Mouse (Mus musculus) induced T-regulatory cell, adult 2 months (primary cell): ENCODE data around the gene Dut.

ENCODE experiments used
- DNase-seq: peaks from one replicate; pipeline ENCODE4 v3.0.0-alpha.2; 2012; ENCODE audit warnings: low read depth

Dut gene

DNA sequence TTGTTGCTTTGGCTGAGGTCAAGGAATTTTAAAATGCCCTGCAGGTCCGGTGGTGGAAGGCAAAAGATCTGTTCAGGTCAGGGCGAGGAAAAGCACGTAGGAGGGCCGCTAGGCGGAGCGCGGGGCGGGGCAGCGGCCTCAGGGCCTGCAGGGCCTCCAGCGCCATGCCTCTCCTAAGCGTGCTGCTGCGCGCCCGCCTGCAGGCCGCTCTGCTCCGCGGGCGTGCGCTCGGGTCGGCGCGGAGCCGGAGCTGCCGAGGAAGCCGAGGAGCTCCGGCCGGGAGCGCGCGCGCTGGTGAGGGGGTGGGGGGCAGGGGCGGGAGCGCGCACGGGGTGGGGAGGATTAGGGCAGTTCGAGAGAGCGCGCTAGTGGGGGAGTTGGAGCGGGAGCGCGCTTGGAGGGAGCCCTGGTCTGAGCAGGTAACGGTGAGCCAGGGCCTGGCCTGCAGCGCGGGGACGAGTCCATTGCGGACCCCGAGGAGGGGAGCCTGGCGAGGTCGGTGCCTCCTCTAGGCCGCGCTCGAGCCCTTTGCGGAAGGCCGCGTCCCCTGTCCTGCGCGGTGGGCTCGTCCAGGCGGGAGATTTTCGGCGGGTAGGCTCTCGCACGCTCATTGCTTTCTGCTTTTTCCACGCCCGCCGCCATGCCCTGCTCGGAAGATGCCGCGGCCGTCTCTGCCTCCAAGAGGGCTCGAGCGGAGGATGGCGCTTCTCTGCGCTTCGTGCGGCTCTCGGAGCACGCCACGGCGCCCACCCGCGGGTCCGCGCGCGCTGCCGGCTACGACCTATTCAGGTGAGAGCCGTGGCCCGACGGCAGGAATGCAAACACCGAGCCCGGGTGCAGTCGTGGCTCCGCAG is at the start of gene Dut:
Dut (plus strand) TSS at position 83 of the 854 bp plus-strand sequence.
- DNase-seq: peak; percentile 95

GRCm38 (mm10) chr2:125208894-125209596 is 37.9 kb upstream of the Dut start:
- no peak for DNase-seq

- no peak for DNase-seq
Measured at GRCm38 (mm10) chr2:125211831-125212510, 35.0 kb upstream of the Dut start.

DNA sequence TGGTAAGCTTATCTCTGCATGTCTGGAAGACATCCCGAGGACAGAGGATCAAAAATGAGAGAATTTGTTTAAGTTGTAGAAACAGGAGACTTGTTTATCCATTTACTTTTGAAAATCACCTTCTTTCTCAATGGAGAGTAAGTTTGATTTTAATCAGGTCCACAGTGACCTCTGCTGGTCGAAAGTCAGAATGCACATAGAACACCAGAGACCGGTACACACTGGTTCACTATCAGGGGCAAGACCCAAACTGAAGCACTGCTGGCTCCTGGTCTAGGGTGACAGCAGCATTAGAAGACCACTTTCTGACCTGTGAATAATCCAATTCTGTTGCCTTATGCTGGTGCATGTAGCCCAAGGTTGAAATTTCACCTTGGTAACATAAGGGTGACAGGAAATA is 32.4 kb upstream of the Dut start:
- peak; percentile 75 for DNase-seq

DNA sequence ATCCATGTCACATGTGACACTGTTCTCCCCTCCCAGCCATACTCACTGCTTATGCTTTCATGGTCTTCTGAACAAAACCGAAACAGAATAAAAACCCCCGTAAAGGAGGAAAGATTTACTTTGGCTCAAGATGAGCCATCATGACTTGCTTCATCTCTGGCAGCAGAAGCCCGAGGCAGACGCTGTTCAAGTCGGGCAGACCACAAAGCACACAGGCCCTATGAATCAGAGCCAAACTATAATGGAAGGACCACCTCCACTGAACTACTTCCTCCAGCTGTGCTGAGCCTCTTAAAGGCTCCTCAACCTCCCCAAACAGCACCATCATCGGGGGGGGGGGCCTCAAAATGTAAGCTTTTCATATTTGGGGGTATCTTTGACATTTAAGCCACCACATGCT is 29.7 kb upstream of the Dut start:
- no peak for DNase-seq

GRCm38 (mm10) chr2:125218566-125218965 is 28.4 kb upstream of the Dut start:
- no peak for DNase-seq

DNA sequence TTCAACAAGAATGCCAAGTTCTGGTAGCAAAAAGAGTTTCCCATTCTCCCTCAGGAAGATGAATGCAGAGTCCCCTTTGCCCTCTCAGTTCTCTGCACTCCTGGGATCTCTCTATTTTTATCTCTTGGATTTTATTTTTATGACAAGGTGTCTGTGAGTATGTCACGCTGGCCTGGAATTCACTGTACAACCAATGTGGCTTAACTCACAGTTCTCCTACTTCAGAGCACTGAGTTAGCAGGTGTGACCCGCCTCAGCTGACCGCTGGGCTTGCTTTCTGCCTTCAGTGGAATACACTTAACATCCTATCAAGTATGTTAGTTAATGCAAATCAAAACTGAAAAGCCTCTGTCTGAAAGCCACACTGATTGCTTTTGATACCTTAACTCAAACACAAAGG is 27.7 kb upstream of the Dut start:
- DNase-seq: no peak

GRCm38 (mm10) chr2:125221673-125222072 is 25.3 kb upstream of the Dut start:
- no peak for DNase-seq

DNA sequence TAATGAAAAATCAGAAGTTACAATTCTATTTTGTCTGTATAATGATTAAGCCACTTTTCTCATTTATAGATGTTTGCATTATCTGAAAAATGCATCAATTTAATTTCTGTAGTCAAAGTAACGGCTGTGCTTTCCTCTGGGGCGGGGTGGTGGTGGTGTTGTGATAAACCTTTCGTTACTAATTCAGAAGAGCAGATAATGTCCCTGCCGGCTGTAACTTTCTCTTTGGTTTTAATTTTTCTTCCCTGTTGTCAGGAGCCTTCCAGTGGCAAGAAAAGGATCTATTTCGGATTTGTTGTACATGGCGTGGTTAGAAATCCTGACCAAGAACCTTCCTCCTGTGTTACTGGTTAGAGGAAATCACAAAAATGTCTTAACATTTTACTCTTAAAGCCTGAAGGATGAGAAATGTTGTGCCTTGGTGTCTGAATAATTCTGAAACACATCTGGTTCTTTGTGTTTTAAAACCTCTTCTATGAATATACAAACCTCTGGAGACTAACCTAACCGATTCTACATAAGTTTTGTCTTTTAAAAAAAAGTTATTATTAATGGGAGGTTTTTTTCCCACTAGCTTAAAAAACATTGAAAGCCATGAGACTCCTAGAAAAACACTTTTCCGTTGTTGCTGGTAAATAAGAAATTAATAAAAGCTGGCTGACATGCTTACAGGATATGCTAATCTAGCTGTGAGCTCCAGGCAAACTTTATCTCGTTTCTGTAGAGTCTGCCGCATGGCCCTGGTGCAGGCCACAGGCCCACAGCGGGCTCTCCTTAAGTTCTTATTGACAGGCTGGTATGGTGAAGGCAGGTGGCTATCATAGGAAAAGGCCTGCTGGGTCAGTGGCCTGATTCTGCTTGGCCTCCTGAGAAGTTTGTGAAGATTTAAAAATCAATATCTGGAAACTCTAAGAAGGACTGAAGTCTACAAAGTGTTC is 18.2 kb upstream of the Dut start:
- no peak for DNase-seq

DNA sequence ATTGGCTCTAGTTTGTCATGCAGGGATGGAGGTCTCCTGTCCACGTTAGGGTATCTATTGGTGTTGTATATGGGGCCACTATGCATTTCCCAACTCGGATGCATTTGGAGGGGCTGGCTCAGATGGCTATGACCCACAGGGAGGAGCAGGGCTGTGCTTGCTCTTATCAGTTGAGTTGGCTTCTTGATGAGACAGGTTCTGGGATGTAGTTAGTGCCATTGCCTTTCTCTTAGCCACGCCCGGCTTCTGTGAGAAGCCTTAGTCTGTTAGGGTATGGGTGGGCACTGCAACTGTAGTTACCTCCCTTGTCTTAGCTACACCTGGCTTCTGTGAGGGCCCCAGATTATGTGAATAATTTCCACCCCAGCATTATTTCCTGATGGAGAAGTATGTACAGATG is 14.8 kb upstream of the Dut start:
- DNase-seq: no peak

GRCm38 (mm10) chr2:125233537-125233936 is 13.5 kb upstream of the Dut start:
- no peak for DNase-seq

DNA sequence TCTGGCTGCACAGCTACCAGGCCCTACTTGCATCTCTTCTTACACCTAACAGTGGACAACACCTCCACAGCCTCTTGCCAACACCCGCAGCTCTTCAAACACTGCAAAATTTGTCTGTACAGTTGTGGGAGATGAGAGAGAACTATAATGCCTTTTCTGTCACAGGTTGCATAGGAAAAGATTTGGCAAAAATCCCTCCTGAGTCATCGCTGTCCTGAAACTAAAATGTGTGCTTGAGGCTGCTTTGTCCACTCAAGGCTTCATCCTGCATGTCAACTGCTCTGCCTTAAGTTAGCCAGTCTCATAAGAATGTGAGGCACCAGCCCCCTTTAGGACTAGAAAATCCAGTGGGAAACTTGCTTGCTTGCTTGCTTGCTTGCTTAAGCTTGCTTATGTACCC is 12.9 kb upstream of the Dut start:
- no peak for DNase-seq

DNA sequence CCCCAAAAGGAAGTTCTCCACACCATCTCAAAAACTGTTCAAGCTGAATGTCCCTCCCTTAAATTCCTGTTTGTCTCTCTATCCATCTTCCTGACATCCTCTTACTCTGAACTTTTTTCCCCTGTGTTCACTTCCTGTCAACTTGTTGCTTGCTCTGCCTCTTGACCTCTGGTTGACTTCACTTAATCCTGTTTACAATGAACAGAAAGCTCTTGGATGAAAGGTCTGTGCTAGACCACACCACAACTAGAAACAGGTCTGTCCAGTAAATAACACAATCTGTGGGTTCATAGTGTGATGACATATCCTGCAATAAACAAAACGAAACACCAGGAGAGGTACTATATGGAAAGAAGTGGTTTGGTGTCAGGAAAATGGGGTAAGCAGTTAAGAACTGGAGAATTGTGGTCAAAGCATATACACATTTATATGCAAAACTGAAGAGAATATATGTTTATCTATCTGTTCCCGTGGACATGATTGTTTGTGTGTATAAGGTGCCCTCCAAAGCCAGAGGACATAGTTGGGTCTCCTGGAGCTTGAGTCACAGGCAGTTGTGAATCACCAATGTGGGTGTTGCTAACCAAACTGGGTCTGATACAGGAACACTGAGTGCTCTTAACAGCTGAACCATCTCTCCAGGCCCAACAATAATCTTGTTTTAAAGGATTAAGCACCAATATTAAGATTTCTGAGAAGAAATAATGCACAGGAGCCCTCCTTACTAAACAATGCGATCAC is 1.3 kb upstream of the Dut start:
- DNase-seq: peak; percentile 19

- peak; percentile 47 for DNase-seq
Measured at GRCm38 (mm10) chr2:125246669-125247068, 321 bp upstream of the Dut start.

DNA sequence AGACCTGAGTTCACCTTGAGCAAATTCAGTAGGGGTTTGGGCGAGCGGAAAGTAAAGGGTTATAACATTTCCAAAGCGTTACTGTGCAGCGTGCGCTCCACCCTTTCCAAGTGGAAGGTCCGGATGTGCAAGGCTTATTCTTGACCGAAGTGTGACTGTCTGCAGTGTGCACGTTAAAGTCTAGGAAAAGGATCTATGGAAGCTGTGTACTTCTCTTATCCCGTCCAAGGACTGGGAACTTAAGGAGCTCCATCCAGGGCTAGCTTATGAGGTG is 909 bp downstream of the Dut start:
- DNase-seq: no peak

GRCm38 (mm10) chr2:125248256-125248655 is 1.3 kb downstream of the Dut start:
- no peak for DNase-seq

DNA sequence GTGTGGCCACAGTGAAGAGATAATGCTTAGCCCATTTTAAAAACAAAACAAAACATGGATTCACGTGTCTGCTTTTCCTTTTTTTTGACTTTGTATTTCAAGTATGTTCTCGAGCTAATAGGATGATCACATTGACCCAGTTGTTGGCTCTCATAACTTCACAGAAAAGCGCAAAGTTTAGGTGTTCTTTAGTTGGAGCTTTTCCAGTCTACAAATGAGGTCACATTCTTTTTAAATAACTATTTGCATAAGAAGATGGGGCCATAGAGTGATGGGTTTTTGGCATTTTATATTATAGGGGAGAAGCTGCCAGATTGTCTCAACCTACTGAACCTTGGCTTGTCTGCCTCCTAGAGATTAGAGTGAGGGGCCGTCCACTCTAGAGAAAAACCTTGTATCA is 2.3 kb downstream of the Dut start:
- peak; percentile 24 for DNase-seq

DNA sequence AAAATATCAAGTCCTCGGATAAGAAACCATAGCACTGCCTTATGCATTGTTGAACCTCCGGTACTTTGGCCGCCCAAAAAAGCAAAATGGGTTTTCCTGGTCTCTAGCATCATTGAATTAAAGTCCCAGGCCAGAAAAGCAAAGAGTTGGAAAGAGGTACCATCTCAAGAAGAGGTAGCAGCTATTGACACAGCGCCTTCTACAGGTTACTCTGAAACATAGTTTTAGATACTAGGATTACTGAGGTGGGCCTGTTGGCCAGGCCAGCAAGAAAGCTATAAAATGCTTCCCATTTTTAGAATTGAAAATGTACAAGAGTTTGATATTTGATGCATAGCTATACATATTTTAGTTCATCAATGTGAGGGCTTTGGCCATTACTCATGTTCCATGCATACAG is 2.9 kb downstream of the Dut start:
- peak; percentile 61 for DNase-seq

DNA sequence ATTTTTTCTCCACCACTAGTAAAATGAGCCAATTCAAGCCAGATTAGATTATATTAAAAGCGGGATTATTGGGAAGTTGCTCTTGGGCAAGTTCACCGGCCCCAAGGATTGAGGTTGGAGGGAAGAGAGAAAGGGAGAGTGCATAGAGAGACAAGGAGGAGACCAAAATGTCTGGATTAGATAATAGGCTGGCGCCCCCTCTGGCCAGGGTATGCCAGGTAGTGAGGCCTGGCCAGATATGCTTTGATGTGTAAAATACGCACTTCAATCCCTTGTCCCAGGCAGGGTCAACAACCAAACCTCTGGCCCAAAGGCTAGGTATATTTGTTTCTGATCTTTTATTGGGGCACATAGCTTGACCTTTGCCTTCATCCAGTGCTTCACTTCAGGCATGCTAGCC is 4.8 kb downstream of the Dut start:
- DNase-seq: peak; percentile 68

DNA sequence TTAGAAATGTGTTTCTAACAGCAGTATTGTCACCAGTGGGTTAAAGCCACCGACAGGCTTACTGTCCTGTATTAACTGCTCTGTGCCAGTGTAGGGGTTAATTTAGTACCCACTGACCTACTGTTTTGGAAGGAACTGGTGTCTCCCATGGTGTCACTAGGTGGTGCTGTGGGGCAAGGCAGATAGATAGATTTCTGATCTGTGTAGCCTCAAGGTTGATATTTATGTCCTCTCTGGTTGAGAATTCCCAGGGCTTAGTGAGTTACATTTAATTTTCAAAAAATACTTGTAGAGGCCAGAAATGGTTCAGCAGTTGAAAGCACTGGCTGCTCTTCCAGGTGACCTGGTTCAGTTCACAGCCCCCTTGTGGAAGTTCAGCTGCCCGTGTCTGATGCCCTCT is 5.3 kb downstream of the Dut start:
- peak; percentile 80 for DNase-seq

DNA sequence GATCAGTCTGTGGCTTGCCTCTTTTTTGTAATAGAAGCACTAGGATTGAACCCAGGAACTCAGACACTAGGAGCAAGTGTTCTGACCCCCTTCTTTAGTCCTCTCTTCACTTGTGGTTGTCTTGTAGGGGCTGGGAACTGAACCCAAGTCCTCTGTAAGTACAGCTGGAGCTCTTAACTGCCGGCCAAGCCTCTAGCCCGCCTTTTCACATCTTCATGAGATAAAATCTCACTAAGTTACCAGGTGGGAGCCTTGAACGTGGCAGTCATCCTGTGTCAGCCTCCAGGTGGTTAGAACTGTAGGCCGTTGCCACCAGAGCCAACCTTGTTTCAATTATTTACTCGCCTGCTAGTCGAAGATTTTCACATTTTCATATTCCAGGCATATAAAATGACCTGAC is 6.7 kb downstream of the Dut start:
- DNase-seq: no peak
